Mouse (Mus musculus) limb, embryonic 14.5 days (tissue): ENCODE measurements around the gene Rbms3. TPM values are rescaled to one million over a fixed set of nuclear protein-coding genes. Genes with fewer than 3 reads are reported as not detected.

Experiments used
- ATAC-seq: fragments of 200-750 bp; cut with Nextera tagmentation; 2 replicates; pipeline ENCODE4 v1.8.0; 2017; ENCODE audit warnings: low read depth, moderate number of reproducible peaks, moderate TSS enrichment; ENCODE audit not compliant: low FRiP score
- DNase-seq: peaks from one replicate; pipeline ENCODE4 v3.0.0-alpha.2; 2015; ENCODE audit warnings: low spot score
- H3K27ac ChIP-seq: fragments of 300-500 bp; sonication (generic); replicated peaks from 2 replicates; pipeline ENCODE4 v1.5.1; 2014; ENCODE audit warnings: low read depth, mild to moderate bottlenecking, low read length, moderate library complexity, mixed read lengths
- H3K27me3 ChIP-seq: fragments of 300-500 bp; sonication (generic); 2 replicates; pipeline ENCODE4 v1.6.1; 2014; ENCODE audit warnings: low read length, mixed read lengths; ENCODE audit not compliant: control insufficient read depth, insufficient read depth
- H3K36me3 ChIP-seq: fragments of 300-500 bp; sonication (generic); 2 replicates; pipeline ENCODE4 v1.6.1; 2014; ENCODE audit warnings: mild to moderate bottlenecking, low read length, moderate library complexity, mixed read lengths; ENCODE audit not compliant: control insufficient read depth, insufficient read depth
- H3K4me1 ChIP-seq: fragments of 300-500 bp; sonication (generic); 2 replicates; pipeline ENCODE4 v1.6.1; 2014; ENCODE audit warnings: antibody characterized with exemption, low read length, mixed read lengths; ENCODE audit not compliant: control insufficient read depth, insufficient read depth
- H3K4me2 ChIP-seq: fragments of 300-500 bp; sonication (generic); replicated peaks from 2 replicates; pipeline ENCODE4 v1.6.1; 2014; ENCODE audit warnings: low read depth, mild to moderate bottlenecking, low read length, moderate library complexity; ENCODE audit not compliant: severe bottlenecking
- H3K4me3 ChIP-seq: fragments of 300-500 bp; sonication (generic); replicated peaks from 2 replicates; pipeline ENCODE4 v1.5.1; 2014; ENCODE audit warnings: low read length
- H3K9ac ChIP-seq: fragments of 300-500 bp; sonication (generic); 2 replicates; pipeline ENCODE4 v1.6.1; 2014; ENCODE audit warnings: mild to moderate bottlenecking, low read depth, low read length, moderate library complexity; ENCODE audit not compliant: severe bottlenecking
- H3K9me3 ChIP-seq: fragments of 300-500 bp; sonication (generic); 2 replicates; pipeline ENCODE4 v1.6.1; 2016; ENCODE audit warnings: low read length; ENCODE audit not compliant: control insufficient read depth
- POLR2A ChIP-seq: fragments of 200-500 bp; IDR thresholded peaks from 2 replicates; pipeline ENCODE4 v1.8.0; 2012; ENCODE audit warnings: inconsistent platforms, mild to moderate bottlenecking, moderate library complexity, borderline replicate concordance; ENCODE audit not compliant: insufficient read depth, insufficient read length; ENCODE audit errors: extremely low read depth
- WGBS: fragments of 180-500 bp; shearing (Covaris S2); extraction: QIAGEN DNeasy Blood & Tissue Kit; methylation state at CpG from one replicate; pipeline ENCODE4 v1.1.7; 2014; 5-methylcytosine and 5-hydroxymethylcytosine counted together
- polyA plus RNA-seq, 2 experiments: library from polyadenylated mRNA; depleted of rRNA in 1 of 2; stranded (reverse) in 1 of 2; unstranded in 1 of 2; fragments of >200 nt; fragmentation: Nextera tagmentation in 1 of 2; extraction: Ambion mirVana in 1 of 2; gene quantifications; 2 replicates each; pipeline versions ENCODE4 v1.2.1 to v1.2.3; 2012 to 2014

The Rbms3 gene
- polyA plus RNA-seq, 2 experiments: 42.1 to 94.5 TPM

- ATAC-seq (no peak), DNase-seq (no peak)
- H3K9me3 ChIP-seq: peaks cover 7% of the 10 kb centered on the region; the same call in 1 of the 2 replicates
- H3K4me2 ChIP-seq: no peak overlapping the region
- 56% methylated on average over 7 of the region's 7 CpGs for WGBS
- H3K4me3 ChIP-seq: no peak overlapping the region
- H3K27me3 ChIP-seq: no peaks in the 10 kb centered on the region
- H3K9ac ChIP-seq: no peak overlapping the region
- H3K4me1 ChIP-seq: 0 out of 2 replicates have a peak, but pooled peaks cover 8% of the 10 kb centered on the region
- no peak overlapping the region for H3K27ac ChIP-seq
- peaks cover 4% of the 10 kb centered on the region; the same call in 1 of the 2 replicates for H3K36me3 ChIP-seq
- no peak for TF ChIP-seq POLR2A
Measured at GRCm38 (mm10) chr9:117172526-117172925, 457.2 kb downstream of the Rbms3 start.

DNA sequence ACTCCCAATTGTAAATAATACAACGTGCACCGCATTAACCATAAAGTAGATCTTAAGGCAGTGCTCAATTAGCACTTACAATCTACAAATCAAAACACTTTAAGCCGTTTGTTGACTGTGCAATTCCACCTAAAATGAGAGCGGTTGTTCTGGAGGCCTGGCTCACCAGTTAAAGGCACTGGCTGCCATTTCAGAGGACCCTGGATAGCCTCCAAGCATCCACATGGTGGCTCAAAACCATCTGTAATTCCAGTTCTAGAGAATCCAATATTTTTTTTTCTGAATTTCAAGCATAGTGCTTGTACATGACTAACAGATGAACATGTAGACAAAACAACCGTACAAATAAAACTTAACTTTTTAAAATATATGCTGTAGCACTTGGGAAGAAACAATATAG is 460.5 kb downstream of the Rbms3 start:
- H3K4me1 ChIP-seq: peaks cover 3% of the 10 kb centered on the region; the same call in 1 of the 2 replicates
- no peak overlapping the region for H3K4me3 ChIP-seq
- ATAC-seq (no peak), DNase-seq (no peak)
- no peak overlapping the region for H3K9ac ChIP-seq
- H3K27ac ChIP-seq: no peak overlapping the region
- peaks cover 4% of the 10 kb centered on the region; the same call in 1 of the 2 replicates for H3K36me3 ChIP-seq
- H3K9me3 ChIP-seq: peaks cover 7% of the 10 kb centered on the region; the same call in 1 of the 2 replicates
- no peaks in the 10 kb centered on the region for H3K27me3 ChIP-seq
- WGBS: 85% methylated on average over 5 of the region's 5 CpGs
- TF ChIP-seq POLR2A: no peak
- H3K4me2 ChIP-seq: no peak overlapping the region

DNA sequence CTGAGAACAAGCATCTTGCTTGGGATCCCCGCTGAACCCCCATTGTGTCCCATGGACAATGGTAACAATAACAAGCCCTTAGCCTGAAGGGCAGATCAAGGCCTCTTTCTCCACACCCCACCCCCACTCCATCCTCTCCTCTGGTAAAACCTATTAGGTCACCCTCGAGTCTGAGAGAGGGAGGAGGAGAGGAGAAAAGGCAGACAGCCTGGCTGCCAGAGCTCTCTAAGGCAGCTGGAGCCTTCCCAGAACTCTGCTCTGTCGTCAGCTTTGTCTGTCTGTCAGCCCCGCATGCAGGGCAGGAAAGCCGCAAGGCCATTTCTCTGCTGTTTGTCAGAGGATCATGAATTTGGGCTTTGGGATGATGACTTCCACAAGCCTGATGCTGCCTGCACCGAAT is 466.6 kb downstream of the Rbms3 start:
- ATAC-seq (0 out of 2 replicates have a peak, but pooled peaks have one; percentile 12), DNase-seq (peak; percentile 48)
- no peaks in the 10 kb centered on the region for H3K9me3 ChIP-seq
- 24% methylated on average over 6 of the region's 6 CpGs for WGBS
- no peaks in the 10 kb centered on the region for H3K36me3 ChIP-seq
- H3K27me3 ChIP-seq: no peaks in the 10 kb centered on the region
- H3K4me1 ChIP-seq: peaks cover 26% of the 10 kb centered on the region
- H3K9ac ChIP-seq: no peak overlapping the region
- H3K4me2 ChIP-seq: no peak overlapping the region
- no peak for TF ChIP-seq POLR2A
- H3K27ac ChIP-seq: no peak overlapping the region
- H3K4me3 ChIP-seq: no peak overlapping the region

DNA sequence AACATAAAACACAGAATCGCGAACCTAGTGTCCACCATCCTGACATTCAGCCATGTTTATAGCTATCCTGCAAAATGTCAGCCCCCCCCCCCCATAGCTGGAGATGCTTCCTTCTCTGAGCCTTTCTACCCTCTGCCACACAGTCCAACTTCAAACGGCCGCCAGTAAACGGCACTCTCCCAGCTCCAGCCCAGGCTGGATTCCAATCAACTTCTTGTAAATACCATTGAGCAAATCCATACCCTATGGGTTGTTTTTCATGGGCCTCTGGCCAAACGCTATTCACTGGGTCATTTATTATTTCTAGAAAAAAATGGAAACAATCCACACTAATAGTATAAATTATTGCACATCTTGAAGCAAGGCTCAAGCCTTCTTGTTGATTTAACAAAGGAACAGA is 468.6 kb downstream of the Rbms3 start:
- Histone ChIP-seq H3K9ac (no peak overlapping the region), H3K4me1 (peaks cover 31% of the 10 kb centered on the region), H3K36me3 (no peaks in the 10 kb centered on the region), H3K27me3 (no peaks in the 10 kb centered on the region), H3K4me3 (no peak overlapping the region), H3K9me3 (no peaks in the 10 kb centered on the region), H3K27ac (no peak overlapping the region), H3K4me2 (no peak overlapping the region)
- TF ChIP-seq POLR2A: no peak
- 18% methylated on average over 6 of the region's 6 CpGs for WGBS
- ATAC-seq: peak; percentile 41; the same call in 1 of the 2 replicates
- peak; percentile 59 for DNase-seq

DNA sequence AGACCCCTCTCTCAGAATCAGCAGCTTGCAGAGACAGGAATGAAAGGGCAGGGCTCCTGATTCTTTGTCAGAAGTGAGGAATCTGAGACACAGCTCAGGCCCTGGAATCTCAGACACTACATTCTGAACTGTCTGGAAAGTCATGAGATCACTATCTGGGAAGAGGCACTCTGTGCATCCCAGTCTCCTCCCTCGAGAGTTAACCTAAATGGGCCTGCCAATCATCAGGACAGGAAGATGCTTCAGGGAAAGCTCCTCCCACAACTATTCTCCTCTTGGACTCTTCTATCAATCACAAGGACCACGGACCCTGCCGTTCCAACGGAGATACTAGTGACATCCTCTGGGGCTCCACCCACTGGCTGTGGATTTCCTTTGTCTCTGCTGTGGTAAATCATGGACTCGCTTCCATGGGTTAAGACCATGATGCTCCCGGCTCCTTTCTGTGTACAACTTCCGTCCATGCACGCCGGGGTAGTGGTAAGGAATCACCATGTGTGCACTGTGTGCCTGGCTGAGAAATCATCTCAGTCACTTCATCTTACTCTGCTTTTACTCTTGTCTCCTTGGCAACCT is 473.3 kb downstream of the Rbms3 start:
- no peak overlapping the region for H3K27ac ChIP-seq
- H3K27me3 ChIP-seq: no peaks in the 10 kb centered on the region
- no peaks in the 10 kb centered on the region for H3K9me3 ChIP-seq
- ATAC-seq: no peak
- no peak for TF ChIP-seq POLR2A
- no peak for DNase-seq
- no peak overlapping the region for H3K4me2 ChIP-seq
- H3K9ac ChIP-seq: no peak overlapping the region
- no peaks in the 10 kb centered on the region for H3K36me3 ChIP-seq
- WGBS: 76% methylated on average over 9 of the region's 9 CpGs
- H3K4me1 ChIP-seq: peaks cover 34% of the 10 kb centered on the region
- no peak overlapping the region for H3K4me3 ChIP-seq
